Mouse (Mus musculus) heart, postnatal 36 days (tissue): ENCODE data around the gene Serinc4. TPM values are rescaled to one million over a fixed set of nuclear protein-coding genes. Genes with fewer than 3 reads are reported as not detected.

Experiments
- DNase-seq, 2 experiments: peaks; one replicate each; pipeline ENCODE4 v3.0.0; 2021 to 2022
- intact Hi-C: fragments of 180-260 bp; cut with DNase I; formaldehyde crosslinking; loops from one replicate; pipeline ENCODE4 v1.15.1; 2025
- total RNA-seq, 2 experiments: library from RNA; stranded (reverse); gene quantifications; 2 replicates each; pipeline ENCODE4 v1.2.3; 2021

Gene Serinc4
- total RNA-seq, 2 experiments from 2014 or later, result not detected

- intact Hi-C loops, result loop anchor here (5.0 kb wide), 1 partner anchor 37 kb away; the partner anchor contains the start of genes Catsper2 and Pdia3
- DNase-seq, result peak; percentile 99
Measured at GRCm38 (mm10) chr2:121448739-121449535, 7.6 kb downstream of the Serinc4 start, which contains the start of gene Serf2. Gene Serf2, plus strand, starts transcription at chr2:121449195.

DNA sequence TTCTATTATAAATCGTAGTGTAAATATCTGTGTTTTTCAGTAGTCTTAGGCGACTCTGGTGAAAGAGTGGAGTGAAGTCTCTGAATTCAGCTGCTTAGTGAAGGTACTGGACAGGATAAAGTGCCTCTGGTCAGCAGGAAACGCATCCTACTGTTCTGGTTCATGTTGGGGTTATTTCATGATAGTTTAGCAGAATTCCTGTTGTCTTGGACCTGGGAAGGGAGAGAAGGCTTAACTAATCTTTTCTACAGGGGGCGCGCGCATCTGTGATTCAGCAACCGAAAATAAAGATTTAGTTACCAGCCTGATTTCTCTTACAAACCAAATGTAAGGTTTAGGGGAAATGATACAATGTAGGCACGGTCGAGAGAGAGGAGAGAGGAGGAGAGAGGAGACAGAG lies 8.4 kb downstream of the Serinc4 start:
- DNase-seq, result peak; percentile 41 to 59
- intact Hi-C loops, result loop anchor here (5.0 kb wide), 1 partner anchor 36 kb away; the partner anchor contains the start of genes Catsper2 and Pdia3

GRCm38 (mm10) chr2:121447006-121447405 lies 9.6 kb downstream of the Serinc4 start:
- intact Hi-C loops, result loop anchor here (5.0 kb wide), 1 partner anchor 35 kb away; the partner anchor contains the start of genes Catsper2 and Pdia3

GRCm38 (mm10) chr2:121446506-121446905 lies 10.1 kb downstream of the Serinc4 start:
- no peak for DNase-seq
- intact Hi-C loops, result loop anchor here (5.0 kb wide), 1 partner anchor 34 kb away; the partner anchor contains the start of genes Catsper2 and Pdia3

More at GRCm38 (mm10) chr2:121447006-121447405, 9.6 kb downstream of the Serinc4 start:
- no peak for DNase-seq

GRCm38 (mm10) chr2:121445117-121445516 lies 11.5 kb downstream of the Serinc4 start:
- no peak for DNase-seq
- intact Hi-C loops, result loop anchor here (5.0 kb wide), 1 partner anchor 33 kb away; the partner anchor contains the start of genes Catsper2 and Pdia3

GRCm38 (mm10) chr2:121444178-121444577 lies 12.4 kb downstream of the Serinc4 start, which contains the start of gene Ell3:
Gene Ell3, minus strand, starts transcription at chr2:121444278.
- intact Hi-C loops, result no loop called here
- DNase-seq, result no peak

- intact Hi-C loops, result no loop called here
- DNase-seq, result no peak
Measured at GRCm38 (mm10) chr2:121443068-121443349, 13.6 kb downstream of the Serinc4 start.

- intact Hi-C loops, result no loop called here
Measured at GRCm38 (mm10) chr2:121442259-121443067, 14.1 kb downstream of the Serinc4 start.

DNA sequence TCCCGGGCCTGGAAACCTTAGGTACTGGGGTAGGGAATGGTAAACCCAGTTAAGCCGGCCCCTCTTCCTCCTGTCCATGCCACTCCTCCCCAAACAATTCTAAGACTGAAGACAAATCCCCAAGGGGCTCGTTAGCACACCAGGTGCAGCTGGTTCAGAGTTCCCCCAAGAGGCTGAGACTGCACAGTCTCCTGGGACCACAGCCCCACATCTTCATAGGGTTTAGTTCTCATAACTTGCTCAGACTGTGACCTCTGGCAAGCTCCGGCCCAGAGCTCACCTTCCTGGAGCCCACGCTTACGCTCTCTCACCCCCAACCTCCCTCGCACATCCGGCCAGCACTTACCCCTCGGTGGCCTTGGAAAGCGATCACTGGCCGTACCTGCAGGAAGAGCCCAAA lies 14.8 kb downstream of the Serinc4 start:
- intact Hi-C loops, result no loop called here
- no peak for DNase-seq

More at GRCm38 (mm10) chr2:121442259-121443067, 14.1 kb downstream of the Serinc4 start:
- peak; percentile 69 to 74 for DNase-seq

GRCm38 (mm10) chr2:121440834-121441605 lies 15.6 kb downstream of the Serinc4 start:
- intact Hi-C loops, result no loop called here
- no peak for DNase-seq

GRCm38 (mm10) chr2:121439746-121440145 lies 16.8 kb downstream of the Serinc4 start:
- intact Hi-C loops, result no loop called here

DNA sequence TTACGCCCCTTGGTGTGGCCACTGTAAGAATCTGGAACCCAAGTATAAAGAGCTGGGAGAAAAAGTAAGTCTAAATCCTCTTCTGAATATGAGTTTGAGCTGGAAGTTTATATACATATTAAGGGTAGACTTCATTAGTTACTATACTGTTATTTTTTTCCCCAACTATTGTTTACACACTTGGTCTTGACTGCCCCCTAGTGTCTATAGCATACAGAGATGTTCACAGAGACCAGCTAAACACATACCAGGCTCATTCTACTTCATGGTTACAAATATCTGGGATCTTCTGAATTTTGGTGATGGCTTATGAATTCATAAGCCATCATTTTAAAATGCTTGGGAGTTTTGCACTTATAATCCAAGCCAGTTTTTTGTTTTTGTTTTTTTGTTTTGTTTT lies 21.7 kb downstream of the Serinc4 start:
- no peak for DNase-seq

More at GRCm38 (mm10) chr2:121439746-121440145, 16.8 kb downstream of the Serinc4 start:
- DNase-seq, result no peak

DNA sequence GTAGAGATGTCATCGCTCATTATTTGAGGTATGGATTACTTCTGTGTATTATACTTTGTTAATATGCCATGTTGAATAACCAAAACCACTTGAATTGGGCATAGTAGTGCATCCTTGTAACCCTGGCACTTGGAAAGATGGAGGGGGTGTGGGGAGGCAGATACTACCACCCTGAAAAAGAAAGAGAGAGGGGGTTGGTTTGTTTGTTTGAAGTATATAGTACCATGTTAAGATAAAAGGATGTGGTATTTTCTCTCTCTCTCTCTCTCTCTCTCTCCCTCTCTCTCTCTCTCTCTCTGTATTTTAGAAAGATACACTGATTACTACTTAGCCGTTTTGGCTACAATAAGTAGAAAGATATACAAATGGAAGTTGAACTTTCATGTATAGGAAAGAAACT lies 30.7 kb downstream of the Serinc4 start:
- intact Hi-C loops, result no loop called here
- DNase-seq, result no peak

More for the DNA sequence above, 21.7 kb downstream of the Serinc4 start:
- intact Hi-C loops, result no loop called here

DNA sequence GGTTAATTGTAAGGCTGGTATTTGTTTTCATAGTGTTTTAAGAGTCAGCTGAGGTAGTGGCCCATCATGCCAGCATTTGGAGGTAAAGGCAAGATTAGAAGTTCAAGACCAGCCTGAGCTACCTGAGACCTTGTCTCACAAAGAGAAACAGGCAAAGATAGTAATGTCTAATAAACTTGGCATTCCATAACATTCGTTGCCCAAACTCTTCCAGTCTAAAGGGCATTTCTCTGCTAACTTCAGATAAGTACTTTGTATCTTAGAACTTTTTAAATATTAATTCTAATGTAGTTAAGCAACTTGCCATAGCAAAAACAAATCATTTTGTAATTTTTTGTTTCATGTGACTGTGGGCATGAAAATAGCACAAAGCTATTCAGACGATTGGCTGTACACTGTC lies 33.4 kb downstream of the Serinc4 start:
- intact Hi-C loops, result no loop called here
- DNase-seq, result no peak

DNA sequence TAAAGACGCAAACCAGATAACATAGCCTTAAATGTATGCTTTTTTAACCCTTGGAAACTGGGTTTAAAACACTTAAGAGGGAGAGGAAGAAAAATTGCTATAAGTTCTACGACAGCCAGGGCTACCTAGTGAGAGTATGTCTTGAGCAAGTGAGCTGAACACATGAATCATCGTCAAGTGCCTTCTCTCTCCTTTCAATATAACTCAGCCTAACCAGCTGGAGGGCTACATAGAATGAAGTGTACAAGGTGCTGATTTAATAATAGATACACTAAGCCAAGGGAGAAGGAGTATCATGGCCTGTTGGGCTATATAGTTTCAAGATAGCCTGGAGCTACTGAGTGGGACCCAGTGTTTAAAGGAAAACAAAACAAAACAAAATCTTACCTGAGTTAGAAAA lies 38.1 kb downstream of the Serinc4 start:
- intact Hi-C loops, result no loop called here
- DNase-seq, result no peak

DNA sequence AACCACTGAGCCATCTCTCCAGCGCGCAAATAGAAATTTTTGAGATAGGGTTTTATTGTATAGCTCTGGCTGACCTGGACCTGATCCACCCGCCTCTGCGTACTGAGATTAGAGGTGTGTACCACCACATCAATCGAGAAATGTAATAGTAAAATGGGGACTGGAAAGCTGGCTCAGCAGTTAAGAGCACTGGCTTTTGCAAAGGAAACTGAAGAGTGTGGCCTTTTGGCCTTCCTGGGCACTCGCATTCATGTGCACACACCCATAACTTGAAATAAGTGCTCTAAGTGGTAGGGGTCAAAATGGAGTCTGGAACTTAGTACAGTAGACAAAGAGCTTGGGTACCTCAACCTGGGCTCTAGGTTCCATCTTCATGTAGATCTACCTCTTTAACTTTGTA lies 40.2 kb downstream of the Serinc4 start:
- DNase-seq, result no peak
- intact Hi-C loops, result no loop called here

- no peak for DNase-seq
- intact Hi-C loops, result no loop called here
Measured at GRCm38 (mm10) chr2:121415591-121415990, 41.0 kb downstream of the Serinc4 start.

GRCm38 (mm10) chr2:121415103-121415502 lies 41.5 kb downstream of the Serinc4 start:
- DNase-seq, result no peak
- intact Hi-C loops, result no loop called here

GRCm38 (mm10) chr2:121414139-121414685 lies 42.4 kb downstream of the Serinc4 start:
- DNase-seq, result no peak
- intact Hi-C loops, result loop anchor here (5.0 kb wide), 1 partner anchor 33 kb away; the partner anchor contains the start of gene Serf2
